Mouse (Mus musculus): ENCODE results near the gene Nkx6-1. TPM values are rescaled to one million over a fixed set of nuclear protein-coding genes. Genes with fewer than 3 reads are reported as not detected.

Gene Nkx6-1
- total RNA-seq (2021) = under 1 TPM; 0.25 to 0.56 TPM
- long read RNA-seq, experiment 1, partial matches to known transcripts = 0 of 1 reads
- long read RNA-seq, experiment 1, other reads (novel, unspliced or antisense) = 0 of 1 reads
- long read RNA-seq, experiment 2 = 0 reads

GRCm38 (mm10) chr5:101664945-101665615, at the start of gene Nkx6-1:
Gene Nkx6-1 (minus strand): TSS chr5:101664996.
- no peak for DNase-seq (ENCODE audit: low spot score in 2 of 2)
- H3K4me3 ChIP-seq = peak within 1 kb of the TSS; percentile 31; the same call in 1 of the 2 replicates
- no peak within 1 kb of the TSS for H3K27ac ChIP-seq
- no peak for TF ChIP-seq CTCF (conservative IDR thresholded peaks at IDR 0.05)

GRCm38 (mm10) chr5:101713064-101713613, 48.3 kb upstream of the Nkx6-1 start:
- DNase-seq (ENCODE audit: low spot score in 2 of 2) = no peak
- Histone ChIP-seq H3K27ac (no peak overlapping the region), H3K4me3 (no peak overlapping the region)
- peak; percentile 73 for TF ChIP-seq CTCF (conservative IDR thresholded peaks at IDR 0.05)

DNA sequence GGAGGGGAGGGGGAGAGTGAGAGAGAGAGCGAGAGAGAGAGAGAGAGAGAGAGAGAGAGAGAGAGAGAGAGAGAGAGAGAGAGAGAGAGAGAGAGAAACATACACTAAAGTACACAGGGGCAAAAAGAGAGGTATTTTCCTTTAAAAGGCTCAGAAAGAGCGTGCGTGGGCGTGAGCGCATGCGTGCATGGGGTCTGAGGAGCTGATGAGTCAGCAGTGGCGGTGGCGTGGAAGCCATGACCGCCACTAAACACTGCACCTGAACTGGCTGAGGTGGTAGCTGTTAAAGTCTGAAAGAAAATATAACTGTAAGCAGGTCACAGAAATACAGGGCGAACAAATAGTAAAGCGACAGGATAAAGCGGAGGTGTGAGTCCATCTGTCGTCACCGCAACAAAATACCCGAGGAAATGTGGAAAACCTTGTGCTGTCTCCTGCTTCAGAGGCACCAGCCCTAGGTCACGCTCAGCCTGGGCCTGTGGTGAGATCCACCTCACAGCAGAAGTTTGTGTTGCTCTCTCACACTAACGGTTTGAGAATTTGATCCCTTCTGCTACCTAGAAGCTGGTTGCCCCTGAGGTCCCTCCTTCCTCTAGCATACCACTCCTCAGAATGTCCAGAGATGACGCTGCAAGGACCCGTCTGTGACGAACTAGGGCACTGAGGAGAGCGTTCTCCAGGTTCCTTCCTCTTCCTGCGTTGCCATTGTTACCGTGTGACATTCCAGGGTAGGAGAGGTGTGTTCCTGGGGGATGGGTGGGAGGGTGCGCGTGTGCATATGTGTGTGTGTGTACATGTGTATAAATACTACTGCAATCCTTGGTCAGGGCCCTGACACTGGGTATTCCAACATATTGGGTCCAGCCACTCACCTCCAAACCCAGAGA, 38.8 kb upstream of the Nkx6-1 start:
- H3K27ac ChIP-seq = no peak overlapping the region
- no peak for DNase-seq (ENCODE audit: low spot score in 2 of 2)
- TF ChIP-seq CTCF (conservative IDR thresholded peaks at IDR 0.05) = no peak
- no peak overlapping the region for H3K4me3 ChIP-seq

DNA sequence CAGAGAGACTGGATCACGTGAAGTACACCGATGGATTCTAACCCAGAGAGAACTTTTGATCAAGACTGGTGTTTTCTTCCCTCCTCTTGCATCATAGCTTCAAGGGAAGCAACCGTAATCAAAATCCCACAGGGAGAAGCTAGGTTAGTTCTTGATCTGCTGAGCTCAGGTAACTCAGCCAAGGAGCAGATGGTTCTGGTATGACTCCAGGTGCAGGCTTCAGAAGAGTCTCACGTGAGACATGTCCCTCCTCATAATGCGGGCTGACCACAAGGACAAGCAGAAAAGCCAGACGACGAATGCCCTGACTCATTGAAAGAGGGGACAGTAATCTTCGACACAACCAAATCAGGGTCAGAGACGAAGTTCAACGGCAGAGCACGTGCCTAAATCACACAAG, 37.8 kb upstream of the Nkx6-1 start:
- TF ChIP-seq CTCF (conservative IDR thresholded peaks at IDR 0.05) = no peak

GRCm38 (mm10) chr5:101700607-101701006, 35.8 kb upstream of the Nkx6-1 start:
- DNase-seq (ENCODE audit: low spot score in 2 of 2) = peak; percentile 44 to 73
- no peak overlapping the region for H3K27ac ChIP-seq
- TF ChIP-seq CTCF (conservative IDR thresholded peaks at IDR 0.05) = peak; percentile 89
- H3K4me3 ChIP-seq = no peak overlapping the region

More for the DNA sequence above, 37.8 kb upstream of the Nkx6-1 start:
- no peak for DNase-seq (ENCODE audit: low spot score in 2 of 2)
- Histone ChIP-seq H3K27ac (no peak overlapping the region), H3K4me3 (no peak overlapping the region)

DNA sequence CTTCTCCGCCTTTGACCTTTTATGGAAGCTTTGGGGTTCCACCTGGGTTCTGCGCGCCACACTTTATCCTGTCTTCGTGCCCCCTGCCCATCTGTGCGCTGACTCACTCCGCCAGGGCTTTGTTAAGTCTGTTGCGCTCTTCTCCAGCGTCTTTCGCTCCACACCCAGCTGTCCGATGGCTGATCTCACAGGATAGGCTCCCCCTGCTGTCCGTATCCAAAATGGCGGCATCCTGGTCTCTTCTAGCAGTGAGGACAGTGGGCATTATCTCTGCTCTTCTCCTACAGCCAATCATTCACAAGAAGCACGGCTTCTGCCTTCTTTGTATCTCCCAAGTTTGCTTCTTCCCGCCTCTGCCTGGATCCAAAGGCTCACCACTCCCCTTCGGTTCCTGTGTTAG, 23.8 kb upstream of the Nkx6-1 start:
- H3K4me3 ChIP-seq = no peak overlapping the region
- H3K27ac ChIP-seq = no peak overlapping the region
- DNase-seq (ENCODE audit: low spot score in 2 of 2) = no peak
- TF ChIP-seq CTCF (conservative IDR thresholded peaks at IDR 0.05) = peak; percentile 60

DNA sequence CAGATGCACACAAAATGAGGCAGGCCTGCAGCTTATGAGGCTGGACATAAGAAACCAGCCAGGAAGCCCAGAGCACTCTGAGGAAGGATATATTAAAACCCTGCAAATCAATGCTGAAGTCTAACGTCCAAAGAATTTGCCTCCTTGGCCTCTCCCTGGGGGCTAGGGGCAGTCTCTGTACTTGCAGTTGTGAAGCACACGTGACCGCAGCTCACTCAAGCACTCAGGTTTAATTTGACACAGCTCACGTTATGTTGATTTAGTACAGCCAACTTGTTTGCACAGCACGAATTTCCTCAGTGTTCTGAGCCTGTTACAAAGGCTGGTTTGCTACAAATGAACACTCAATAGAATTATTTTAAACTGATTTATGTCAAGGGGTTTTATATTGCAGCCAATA, 18.5 kb upstream of the Nkx6-1 start:
- no peak for TF ChIP-seq CTCF (conservative IDR thresholded peaks at IDR 0.05)
- no peak for DNase-seq (ENCODE audit: low spot score in 2 of 2)
- no peak overlapping the region for H3K27ac ChIP-seq
- H3K4me3 ChIP-seq = no peak overlapping the region

- Histone ChIP-seq H3K4me3 (no peak overlapping the region), H3K27ac (no peak overlapping the region)
- DNase-seq (ENCODE audit: low spot score in 2 of 2) = no peak
- TF ChIP-seq CTCF (conservative IDR thresholded peaks at IDR 0.05) = no peak
Observed at GRCm38 (mm10) chr5:101680338-101680737, 15.5 kb upstream of the Nkx6-1 start.

- peak; percentile 21 to 43 for DNase-seq (ENCODE audit: low spot score in 2 of 2)
- H3K4me3 ChIP-seq = no peak overlapping the region
- TF ChIP-seq CTCF (conservative IDR thresholded peaks at IDR 0.05) = peak; percentile 83
- H3K27ac ChIP-seq = no peak overlapping the region
Observed at GRCm38 (mm10) chr5:101669381-101669780, 4.6 kb upstream of the Nkx6-1 start.

GRCm38 (mm10) chr5:101668475-101668874, 3.7 kb upstream of the Nkx6-1 start:
- no peak for TF ChIP-seq CTCF (conservative IDR thresholded peaks at IDR 0.05)
- Histone ChIP-seq H3K27ac (no peak overlapping the region), H3K4me3 (no peak overlapping the region)
- no peak for DNase-seq (ENCODE audit: low spot score in 2 of 2)

GRCm38 (mm10) chr5:101668028-101668427, 3.2 kb upstream of the Nkx6-1 start:
- Histone ChIP-seq H3K27ac (no peak overlapping the region), H3K4me3 (no peak overlapping the region)
- no peak for TF ChIP-seq CTCF (conservative IDR thresholded peaks at IDR 0.05)
- DNase-seq (ENCODE audit: low spot score in 2 of 2) = no peak

- H3K4me3 ChIP-seq = no peak overlapping the region
- TF ChIP-seq CTCF (conservative IDR thresholded peaks at IDR 0.05) = no peak
- DNase-seq (ENCODE audit: low spot score in 2 of 2) = no peak
- no peak overlapping the region for H3K27ac ChIP-seq
Observed at GRCm38 (mm10) chr5:101667263-101667990, 2.6 kb upstream of the Nkx6-1 start.

Data from layer of hippocampus, adult 2 months (tissue).